Mouse (Mus musculus) urinary bladder, adult 2 months (tissue): ENCODE results near the gene Ctrb1. TPM values are rescaled to one million over a fixed set of nuclear protein-coding genes. Genes with fewer than 3 reads are reported as not detected.

Source experiments
- DNase-seq: peaks from one replicate; pipeline ENCODE4 v3.0.0; 2022; ENCODE audit warnings: low spot score
- polyA plus RNA-seq: library from polyadenylated mRNA; depleted of rRNA; stranded (reverse); fragments of >200 nt; gene quantifications from 2 replicates; pipeline ENCODE4 v1.2.3, GENCODE M21; 2012; rRNA removed

The Ctrb1 gene
- polyA plus RNA-seq: 0.40 and 2.3 TPM in 2 replicates

DNA sequence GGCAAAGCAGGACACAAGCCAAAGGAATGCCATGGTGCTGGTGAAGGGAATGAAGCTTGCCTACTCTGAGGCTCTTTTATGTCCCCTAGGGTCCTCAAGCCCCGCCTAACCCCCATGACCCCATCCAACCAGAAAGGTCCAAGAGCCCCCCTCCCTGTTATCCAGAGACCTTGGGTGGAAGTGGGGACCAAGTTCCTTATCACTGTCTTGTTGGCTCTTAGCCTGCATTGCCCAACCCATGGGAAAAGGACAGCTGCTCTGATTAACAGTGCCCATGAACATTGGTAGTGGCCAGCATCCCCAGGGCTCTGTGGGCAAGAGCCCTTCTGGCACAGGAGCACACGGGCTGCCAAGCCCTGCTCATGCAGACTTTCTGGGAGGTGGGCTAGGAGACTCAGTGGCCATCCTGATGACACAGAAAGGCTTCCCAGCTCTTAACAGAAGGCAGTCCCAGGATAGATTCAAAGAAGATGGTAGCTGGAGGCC, at the start of gene Ctrb1:
TSS of gene Ctrb1 (minus strand) at position 51 of the 486 bp plus-strand sequence.
- no peak for DNase-seq

GRCm38 (mm10) chr8:111740301-111740711, 49.5 kb upstream of the Ctrb1 start:
- peak; percentile 20 for DNase-seq

- DNase-seq: no peak
Measured at GRCm38 (mm10) chr8:111739604-111740003, 48.8 kb upstream of the Ctrb1 start.

DNA sequence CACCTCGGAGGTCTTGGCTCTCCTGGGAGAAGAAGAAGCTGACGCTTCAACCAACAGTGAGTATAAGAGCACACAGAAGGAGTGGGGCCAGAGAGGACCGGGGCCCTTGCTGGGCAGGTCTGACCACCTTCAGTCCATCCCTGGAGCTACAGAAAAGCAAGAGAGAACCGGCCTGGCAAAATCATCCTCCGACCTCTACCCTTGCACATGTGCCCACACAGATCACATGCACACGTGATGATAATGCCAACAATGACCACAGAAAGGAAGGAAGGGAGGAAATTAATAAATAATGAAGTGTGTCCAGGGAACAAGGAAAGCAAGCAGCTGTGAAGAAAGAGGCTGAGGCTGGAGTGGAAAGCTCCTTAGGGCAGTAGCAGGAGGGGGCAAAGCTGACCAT, 48.1 kb upstream of the Ctrb1 start:
- DNase-seq: no peak

DNA sequence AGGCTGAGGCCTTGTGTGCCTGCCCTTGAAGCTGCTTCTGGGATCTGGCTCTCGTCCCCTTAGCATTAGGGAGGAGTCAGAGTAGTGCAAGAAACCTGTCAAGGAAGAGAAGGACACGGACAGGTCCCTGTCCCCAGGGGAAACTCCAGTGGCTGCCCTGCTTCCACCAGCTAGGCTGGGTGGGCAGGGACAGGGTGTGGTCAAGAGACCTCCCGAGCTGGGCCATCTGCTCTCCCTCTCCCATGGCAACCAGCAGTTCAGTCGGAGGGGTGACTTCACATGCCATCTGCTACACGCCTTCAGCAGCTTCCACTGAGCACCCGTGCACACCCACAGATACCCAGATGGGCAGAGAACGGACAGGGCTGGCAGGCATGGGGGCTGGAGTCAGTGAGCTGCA, 45.5 kb upstream of the Ctrb1 start:
- DNase-seq: peak; percentile 20

- DNase-seq: peak; percentile 19
Measured at GRCm38 (mm10) chr8:111735791-111736190, 45.0 kb upstream of the Ctrb1 start.

DNA sequence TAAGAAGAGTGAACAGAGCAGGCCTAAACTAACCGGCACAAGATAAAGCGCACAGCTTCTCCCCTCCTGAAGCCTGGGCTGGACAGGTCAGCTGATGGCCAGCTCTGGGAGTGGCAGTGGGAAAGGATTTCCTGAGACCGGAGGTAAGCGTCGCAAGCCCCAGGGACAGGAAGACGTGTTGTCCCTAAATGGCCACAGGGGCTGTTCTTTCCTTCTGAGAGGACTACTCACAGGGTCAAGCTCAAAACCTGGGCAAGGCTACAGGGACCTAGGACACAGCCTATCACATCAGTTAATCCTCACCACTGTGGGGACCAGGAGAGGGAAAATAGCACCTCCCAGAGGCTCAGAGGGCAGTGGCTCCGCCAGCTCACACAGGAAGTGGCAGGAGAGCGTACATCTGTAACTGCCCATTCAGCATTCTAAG, 44.5 kb upstream of the Ctrb1 start:
- peak; percentile 20 for DNase-seq

GRCm38 (mm10) chr8:111734244-111734960, 43.6 kb upstream of the Ctrb1 start:
- no peak for DNase-seq

GRCm38 (mm10) chr8:111733581-111734243, 42.9 kb upstream of the Ctrb1 start:
- DNase-seq: no peak

- DNase-seq: no peak
Measured at GRCm38 (mm10) chr8:111732406-111733085, 41.7 kb upstream of the Ctrb1 start.

- DNase-seq: peak; percentile 97
Measured at GRCm38 (mm10) chr8:111732004-111732403, 41.2 kb upstream of the Ctrb1 start.

DNA sequence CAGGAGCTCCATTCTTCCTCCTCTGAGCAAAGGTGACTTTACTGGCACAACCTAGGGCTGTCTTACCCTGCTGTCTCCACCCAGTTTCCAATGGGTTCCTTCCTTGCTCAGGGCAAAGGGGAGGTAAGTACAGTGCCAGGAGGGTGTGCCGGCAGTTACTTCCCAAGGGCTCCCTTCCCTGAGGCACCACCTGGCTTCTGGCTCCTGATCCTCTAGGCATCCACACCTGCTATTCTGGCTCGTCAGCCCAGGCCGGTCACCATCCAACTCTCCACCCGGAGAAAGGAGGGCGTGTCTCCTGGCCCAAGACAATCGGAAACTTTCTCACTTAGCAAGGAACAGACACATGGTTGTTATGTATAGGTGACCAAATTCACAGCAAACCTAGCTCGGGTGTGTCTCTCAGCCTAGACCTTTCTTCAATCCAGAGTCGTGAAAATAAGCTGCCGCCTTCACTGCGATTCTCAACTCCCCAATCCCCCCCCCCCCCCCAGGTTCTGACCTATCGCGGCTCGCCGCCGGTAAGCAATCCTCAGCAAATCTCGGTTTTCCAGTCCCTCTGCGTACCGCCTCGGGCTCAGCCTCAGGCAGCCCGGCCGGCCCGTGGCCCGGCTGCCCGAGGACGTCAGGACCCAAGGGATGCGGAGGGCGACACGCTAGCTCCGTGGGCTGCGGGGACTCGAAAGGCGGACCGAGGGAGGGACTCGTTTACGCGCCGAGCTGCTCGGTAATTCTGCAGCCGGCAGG, 40.6 kb upstream of the Ctrb1 start:
- DNase-seq: no peak

- DNase-seq: no peak
Measured at GRCm38 (mm10) chr8:111729233-111730170, 38.7 kb upstream of the Ctrb1 start.

DNA sequence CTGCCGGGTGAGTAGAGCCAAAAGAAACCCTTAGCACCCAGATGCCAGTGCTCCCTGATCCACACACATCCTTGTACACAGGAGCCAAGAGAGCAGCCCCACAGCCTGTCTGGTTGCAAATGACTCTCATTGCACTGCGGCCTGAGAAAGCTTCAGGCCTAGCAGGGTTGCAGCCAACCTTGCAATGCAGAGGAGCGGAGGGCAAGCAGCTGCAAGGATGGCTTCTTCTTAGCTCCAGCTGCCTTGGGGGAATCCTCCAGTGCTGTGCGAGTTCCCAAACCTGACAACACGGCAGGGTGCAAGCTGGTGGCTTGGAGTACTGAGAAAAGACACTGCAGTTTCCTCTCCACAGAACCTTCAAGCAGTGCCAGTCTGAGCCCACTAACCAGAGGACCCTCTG, 37.7 kb upstream of the Ctrb1 start:
- DNase-seq: no peak

- no peak for DNase-seq
Measured at GRCm38 (mm10) chr8:111727553-111727952, 36.7 kb upstream of the Ctrb1 start.

DNA sequence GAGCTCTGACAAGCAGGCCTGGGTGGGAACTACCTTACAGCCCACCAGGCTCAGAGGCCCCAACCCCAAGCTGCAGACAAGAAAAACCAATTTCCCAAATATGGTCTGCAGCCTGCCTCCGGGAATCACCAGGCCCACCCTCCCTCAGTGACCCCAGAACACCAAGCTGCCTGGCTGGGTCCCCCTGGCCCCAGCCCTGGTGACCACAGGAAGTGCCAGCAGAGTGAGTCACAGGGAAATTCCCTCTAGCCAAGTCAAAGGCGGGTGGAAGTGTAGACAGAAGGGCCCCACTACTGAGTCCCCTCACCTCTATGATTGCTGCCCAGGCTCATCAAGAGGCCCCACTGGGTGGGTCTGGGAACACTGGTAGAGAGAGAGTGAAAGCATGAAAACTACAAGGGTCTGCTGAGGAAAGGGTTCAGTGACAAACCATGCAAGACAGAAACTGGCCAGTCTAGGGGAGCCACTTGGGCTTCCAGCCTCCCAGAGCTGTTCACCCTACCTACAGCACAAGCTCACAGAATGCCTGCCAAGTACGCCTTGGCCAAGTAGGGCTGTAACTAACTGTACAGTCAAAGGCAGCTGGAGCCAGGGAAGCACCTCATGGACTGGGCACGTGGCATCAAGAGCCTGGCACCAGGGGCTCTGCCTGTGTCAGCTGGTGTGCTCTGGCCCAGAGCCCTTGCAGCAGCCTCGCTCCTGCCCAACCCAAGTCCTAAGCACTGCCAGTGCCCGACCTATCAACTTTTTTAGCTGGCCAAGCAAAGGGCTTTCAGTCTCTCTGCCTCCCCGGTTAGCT, 35.5 kb upstream of the Ctrb1 start:
- no peak for DNase-seq

- no peak for DNase-seq
Measured at GRCm38 (mm10) chr8:111725341-111725740, 34.5 kb upstream of the Ctrb1 start.

DNA sequence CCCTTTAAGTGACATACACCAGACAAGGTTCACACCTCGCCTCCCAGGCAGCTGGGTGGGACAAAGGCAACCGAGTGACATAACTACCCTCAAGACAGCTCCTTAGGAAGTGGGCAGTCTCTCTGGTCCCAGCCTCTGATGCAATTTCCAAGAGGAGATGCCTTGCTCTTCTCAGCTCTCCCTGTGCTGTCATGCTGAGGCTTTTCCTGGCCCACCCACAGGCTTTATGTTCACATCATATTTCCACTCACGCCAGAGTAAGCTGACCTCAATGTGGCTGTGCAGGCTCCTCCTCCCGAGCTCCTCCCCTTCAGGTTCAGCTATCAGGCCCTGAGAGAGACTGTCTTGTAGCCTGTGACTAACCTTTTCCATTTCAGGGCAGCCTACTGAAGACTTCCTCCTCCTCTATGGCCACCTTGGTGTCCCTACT, 29.3 kb upstream of the Ctrb1 start:
- peak; percentile 15 for DNase-seq

GRCm38 (mm10) chr8:111718937-111719336, 28.1 kb upstream of the Ctrb1 start:
- DNase-seq: no peak

DNA sequence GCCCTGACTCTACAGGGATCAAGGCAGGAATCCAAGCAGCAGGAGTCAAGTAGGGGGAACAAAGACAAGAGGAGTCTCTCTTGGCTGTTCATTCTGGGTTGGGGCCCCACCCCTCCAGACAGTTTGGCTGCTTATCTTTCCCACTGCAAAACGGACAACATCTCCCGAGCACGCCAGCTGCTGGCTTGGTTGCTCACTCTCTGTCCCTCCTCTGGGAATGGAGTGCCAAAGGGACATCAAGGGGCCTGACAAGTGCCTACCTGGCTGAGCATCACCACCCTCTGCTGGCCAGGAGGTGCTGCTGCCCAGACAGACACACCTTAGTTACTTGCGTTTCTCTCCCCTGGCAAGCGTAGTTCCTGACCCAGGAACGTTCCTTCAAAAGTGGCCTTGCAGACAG, 27.1 kb upstream of the Ctrb1 start:
- DNase-seq: peak; percentile 24
